Mouse (Mus musculus) adrenal gland, postnatal 10 days (tissue): ENCODE data around the gene Ly6g6e. TPM values are rescaled to one million over a fixed set of nuclear protein-coding genes. Genes with fewer than 3 reads are reported as not detected.

ENCODE experiments used
- total RNA-seq, 2 experiments: library from RNA; stranded (reverse); gene quantifications; 2 replicates each; pipeline ENCODE4 v1.2.3; 2021

Ly6g6e gene
- total RNA-seq, 2 experiments from 2014 or later: 0.27 TPM; not detected in 1

Other genes with a start within 250 kb of the Ly6g6e start
- 10 to 100 TPM; 31.8 to 33.0 TPM for gene Stk19, start 240.0 kb upstream of the Ly6g6e start, total RNA-seq
- gene Dxo, start 239.9 kb upstream of the Ly6g6e start, total RNA-seq: 10 to 100 TPM; 45.1 to 52.2 TPM
- gene Skiv2l, start 226.7 kb upstream of the Ly6g6e start, total RNA-seq: 10 to 100 TPM; 49.2 to 60.8 TPM
- 10 to 100 TPM; 44.2 to 48.4 TPM for gene Nelfe, start 226.5 kb upstream of the Ly6g6e start, total RNA-seq
- gene Cfb, start 214.4 kb upstream of the Ly6g6e start, total RNA-seq: 100 to 1,000 TPM; 158 to 363 TPM
- 10 to 100 TPM; 13.5 to 17.8 TPM for gene Zbtb12, start 197.4 kb upstream of the Ly6g6e start, total RNA-seq
- under 1 TPM in 1 of 2 experiments, not detected in 1; 0.21 TPM for gene Gm20547, start 194.9 kb upstream of the Ly6g6e start, total RNA-seq
- gene C2, start 178.6 kb upstream of the Ly6g6e start, total RNA-seq: 10 to 100 TPM; 41.1 TPM
- 100 to 1,000 TPM; 113 to 137 TPM for gene Ehmt2, start 178.4 kb upstream of the Ly6g6e start, total RNA-seq
- gene Slc44a4, start 162.4 kb upstream of the Ly6g6e start, total RNA-seq: 1 to 10 TPM in 1 of 2 experiments, under 1 TPM in 1; 1.00 to 1.2 TPM
- gene Neu1, start 145.6 kb upstream of the Ly6g6e start, total RNA-seq: 10 to 100 TPM; 18.6 to 24.2 TPM
- gene Hspa1b, start 117.7 kb upstream of the Ly6g6e start, total RNA-seq: 10 to 100 TPM; 16.4 to 32.9 TPM
- not detected for gene Gm20481, start 107.0 kb upstream of the Ly6g6e start, total RNA-seq
- gene Hspa1a, start 104.7 kb upstream of the Ly6g6e start, total RNA-seq: 10 to 100 TPM in 1 of 2 experiments, 1 to 10 TPM in 1; 7.3 to 13.6 TPM
- 1 to 10 TPM in 1 of 2 experiments, under 1 TPM in 1; 0.75 to 1.4 TPM for gene Hspa1l, start 104.2 kb upstream of the Ly6g6e start, total RNA-seq
- gene Lsm2, start 95.0 kb upstream of the Ly6g6e start, total RNA-seq: 10 to 100 TPM; 39.0 to 42.8 TPM
- 10 to 100 TPM; 56.5 to 63.0 TPM for gene Vars, start 75.9 kb upstream of the Ly6g6e start, total RNA-seq
- gene Vwa7, start 60.3 kb upstream of the Ly6g6e start, total RNA-seq: 1 to 10 TPM in 1 of 2 experiments, under 1 TPM in 1; 0.72 to 1.5 TPM
- gene Sapcd1, start 48.9 kb upstream of the Ly6g6e start, total RNA-seq: 1 to 10 TPM; 1.1 to 1.6 TPM
- gene Msh5, start 30.2 kb upstream of the Ly6g6e start, total RNA-seq: 1 to 10 TPM; 2.3 to 5.0 TPM
- 100 to 1,000 TPM in 1 of 2 experiments, 10 to 100 TPM in 1; 95.6 to 105 TPM for gene Clic1, start 26.9 kb upstream of the Ly6g6e start, total RNA-seq
- gene Ddah2, start 17.9 kb upstream of the Ly6g6e start, total RNA-seq: 10 to 100 TPM; 35.2 to 51.7 TPM
- not detected for gene Ly6g6c, start 11.5 kb upstream of the Ly6g6e start, total RNA-seq
- gene Mpig6b, start 10.7 kb upstream of the Ly6g6e start, total RNA-seq: under 1 TPM; 0.24 to 0.30 TPM
- gene Ly6g6d, start 1.2 kb downstream of the Ly6g6e start, total RNA-seq: 1 to 10 TPM; 1.1 to 2.2 TPM
- under 1 TPM in 1 of 2 experiments, not detected in 1; 0.48 TPM for gene Ly6g6f, start 8.7 kb downstream of the Ly6g6e start, total RNA-seq
- gene Abhd16a, start 12.4 kb downstream of the Ly6g6e start, total RNA-seq: 10 to 100 TPM; 77.2 to 91.4 TPM
- gene Ly6g5c, start 31.4 kb downstream of the Ly6g6e start, total RNA-seq: not detected
- under 1 TPM; 0.30 to 0.91 TPM for gene Ly6g5b, start 38.5 kb downstream of the Ly6g6e start, total RNA-seq
- gene Gpank1, start 44.6 kb downstream of the Ly6g6e start, total RNA-seq: 10 to 100 TPM; 10.8 to 11.4 TPM
- 100 to 1,000 TPM; 198 to 200 TPM for gene Csnk2b, start 45.2 kb downstream of the Ly6g6e start, total RNA-seq
- gene D17H6S53E, start 49.5 kb downstream of the Ly6g6e start, total RNA-seq: 10 to 100 TPM; 26.0 to 28.5 TPM
- 100 to 1,000 TPM in 1 of 2 experiments, 10 to 100 TPM in 1; 44.8 to 115 TPM for gene Apom, start 55.1 kb downstream of the Ly6g6e start, total RNA-seq
- gene Bag6, start 58.3 kb downstream of the Ly6g6e start, total RNA-seq: 100 to 1,000 TPM; 300 to 349 TPM
- gene Prrc2a, start 88.0 kb downstream of the Ly6g6e start, total RNA-seq: 100 to 1,000 TPM; 182 to 212 TPM
- 1 to 10 TPM; 6.6 to 6.8 TPM for gene Aif1, start 99.2 kb downstream of the Ly6g6e start, total RNA-seq
- 10 to 100 TPM in 1 of 2 experiments, 1 to 10 TPM in 1; 10.0 to 10.5 TPM for gene Lst1, start 111.5 kb downstream of the Ly6g6e start, total RNA-seq
- gene Ltb, start 117.5 kb downstream of the Ly6g6e start, total RNA-seq: 10 to 100 TPM; 11.5 to 12.6 TPM
- 1 to 10 TPM; 1.3 to 1.4 TPM for gene Tnf, start 125.1 kb downstream of the Ly6g6e start, total RNA-seq
- under 1 TPM; 0.81 to 0.97 TPM for gene Lta, start 128.4 kb downstream of the Ly6g6e start, total RNA-seq
- gene Gm16181, start 143.9 kb downstream of the Ly6g6e start, total RNA-seq: 1 to 10 TPM in 1 of 2 experiments, not detected in 1; 1.3 TPM
- 1 to 10 TPM; 5.6 to 9.4 TPM for gene Atp6v1g2, start 156.8 kb downstream of the Ly6g6e start, total RNA-seq
- 10 to 100 TPM; 17.3 to 17.5 TPM for gene Nfkbil1, start 158.9 kb downstream of the Ly6g6e start, total RNA-seq
- 100 to 1,000 TPM; 189 to 235 TPM for gene Ddx39b, start 164.8 kb downstream of the Ly6g6e start, total RNA-seq
- 100 to 1,000 TPM; 105 to 116 TPM for gene H2-D1, start 185.8 kb downstream of the Ly6g6e start, total RNA-seq
- gene H2-Q1, start 243.5 kb downstream of the Ly6g6e start, total RNA-seq: 1 to 10 TPM; 1.4 to 1.5 TPM